Mouse (Mus musculus): ENCODE measurements at regions not wholly inside any gene's neighbourhood (a gene's known extent, or its start where the extent isn't known, plus 50 kb on each side); places are given as distances from the start of the nearest gene placed in this dataset.

DNA sequence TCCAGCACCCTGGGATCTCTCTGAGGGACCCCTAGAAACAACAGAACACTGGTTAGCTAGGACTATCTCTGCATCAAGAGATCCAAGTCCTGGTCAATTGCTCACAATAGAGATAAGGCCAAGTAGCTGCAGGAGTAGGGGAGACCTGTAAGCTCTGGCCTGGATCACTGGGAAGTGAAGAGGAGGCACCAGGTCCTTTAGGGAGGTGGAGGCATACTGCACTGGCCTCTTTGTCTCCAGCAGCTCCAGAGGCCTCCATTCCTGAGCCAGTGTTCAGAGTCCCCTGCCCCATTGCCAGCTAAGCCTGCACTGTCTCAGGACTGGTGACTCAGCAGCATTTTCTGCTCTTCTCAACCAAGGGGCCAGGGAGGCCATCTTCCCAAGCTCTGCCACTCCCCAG, 262.3 kb upstream of the Gm4791 start:
- peak; percentile 80 for DNase-seq (ENCODE audit: low spot score)

DNA sequence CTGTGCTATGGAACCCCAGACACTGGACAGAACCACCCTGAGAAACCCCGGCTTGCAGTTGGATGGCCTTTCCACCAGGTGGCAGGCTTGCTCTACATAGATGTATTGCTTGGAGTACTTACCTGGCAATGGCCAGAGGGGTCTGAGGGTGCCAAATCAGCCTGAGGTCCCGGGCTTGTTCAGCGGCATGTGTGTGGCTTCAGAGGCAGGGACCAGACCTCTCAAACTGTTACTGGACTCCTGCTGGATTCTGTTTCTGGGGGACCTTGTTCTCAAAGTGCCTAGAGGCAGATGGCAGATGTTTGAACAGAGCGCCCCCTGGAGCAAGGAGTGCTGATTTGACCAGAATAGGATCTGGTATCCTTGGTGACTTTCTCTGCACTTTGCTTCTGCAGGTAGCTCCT, 262.9 kb upstream of the Gm4791 start:
- DNase-seq (ENCODE audit: low spot score): peak; percentile 91

DNA sequence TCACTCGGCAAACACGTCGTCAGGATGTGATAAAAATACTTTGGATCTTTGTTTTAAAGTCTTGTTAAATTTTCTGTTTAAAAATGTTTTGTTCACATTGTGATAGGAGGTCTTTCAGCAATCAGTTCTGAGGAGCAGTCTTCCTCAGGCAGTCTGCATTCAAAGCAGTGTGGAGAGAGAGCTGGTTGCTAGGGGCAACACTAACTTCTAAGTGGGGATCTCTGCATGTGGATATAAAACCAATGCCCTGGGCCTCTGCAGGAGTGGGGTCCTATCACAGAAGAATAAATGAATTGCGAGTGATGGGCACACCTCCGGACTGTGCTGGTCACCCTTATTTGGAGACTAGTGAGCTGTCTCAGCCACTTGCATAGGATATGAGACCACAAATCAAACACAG, 270.1 kb upstream of the Gm4791 start:
- no peak for DNase-seq (ENCODE audit: low spot score)

DNA sequence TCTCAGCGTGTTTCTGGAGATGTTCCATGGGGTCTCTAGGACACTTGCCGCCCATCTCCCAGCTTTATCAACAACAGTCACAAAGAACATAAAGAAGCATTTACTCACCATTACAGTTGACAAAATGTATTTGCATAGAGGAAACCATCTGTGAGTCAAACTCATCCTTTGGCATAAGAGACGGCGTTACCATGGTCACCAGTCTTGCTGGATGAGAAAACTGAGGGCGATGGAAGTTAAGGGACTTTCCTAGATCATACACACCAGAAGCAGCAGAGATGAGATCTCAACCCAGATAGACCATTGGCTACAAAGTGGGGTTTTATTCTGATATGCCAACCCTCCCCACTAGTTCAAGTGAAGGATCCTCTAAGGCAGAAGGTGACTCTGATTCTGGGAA, 274.3 kb upstream of the Gm4791 start:
- no peak for DNase-seq (ENCODE audit: low spot score)

DNA sequence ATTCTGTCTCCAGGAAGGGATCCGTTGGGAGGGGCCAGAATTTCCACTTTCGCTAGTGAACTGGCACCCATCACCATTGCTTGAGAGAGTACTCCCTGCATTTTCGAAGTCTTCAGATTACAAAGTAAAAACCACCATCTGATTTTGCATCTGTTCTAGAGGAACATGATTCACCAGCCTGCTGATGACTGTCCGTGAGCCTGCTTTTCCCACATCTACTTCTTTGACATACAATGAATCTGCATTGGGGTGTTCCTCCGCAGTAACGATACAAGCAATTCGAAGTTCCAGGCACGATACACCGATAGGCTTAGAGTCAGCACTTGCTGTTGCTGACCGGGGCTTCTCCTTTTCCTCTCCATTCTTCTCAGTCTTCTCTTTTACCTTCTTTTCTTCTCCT, 285.1 kb upstream of the Gm4791 start:
- no peak for DNase-seq (ENCODE audit: low spot score)

DNA sequence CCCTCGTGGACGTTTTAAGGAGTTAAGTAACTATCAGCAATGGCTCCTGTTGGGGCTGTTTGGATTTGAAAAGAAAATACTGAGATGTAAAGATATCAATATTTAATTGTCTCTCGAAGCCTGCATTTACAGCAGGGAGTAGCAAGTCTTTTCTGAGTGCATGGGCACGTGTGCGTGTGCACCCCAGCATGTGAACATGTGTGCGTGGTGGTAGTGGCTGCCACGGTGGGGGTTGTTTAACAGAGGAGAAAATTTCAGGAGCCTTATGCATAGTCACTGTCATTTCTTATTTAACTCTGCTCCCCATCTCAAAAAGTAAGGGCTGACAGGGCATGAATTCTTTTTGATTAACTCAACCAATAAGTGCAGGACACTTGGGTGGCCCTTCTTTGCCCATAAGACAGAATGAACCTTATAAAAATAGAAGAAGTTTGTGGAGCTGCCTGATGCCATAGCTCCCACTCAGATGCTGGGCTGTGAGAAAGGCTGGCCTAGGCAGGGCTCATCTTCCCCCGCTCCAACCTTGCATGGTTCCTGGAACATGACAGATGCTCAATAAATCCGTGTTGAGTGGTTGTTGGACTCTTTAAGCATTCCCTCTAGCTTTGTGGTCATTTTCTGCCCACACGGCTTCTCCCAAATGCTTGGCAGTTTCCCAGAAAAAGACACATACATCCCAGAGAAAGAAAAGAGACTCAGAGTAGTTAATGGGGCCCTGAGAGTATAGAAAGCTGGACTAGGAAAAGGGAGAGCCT, 294.2 kb upstream of the Gm4791 start:
- DNase-seq (ENCODE audit: low spot score): no peak

DNA sequence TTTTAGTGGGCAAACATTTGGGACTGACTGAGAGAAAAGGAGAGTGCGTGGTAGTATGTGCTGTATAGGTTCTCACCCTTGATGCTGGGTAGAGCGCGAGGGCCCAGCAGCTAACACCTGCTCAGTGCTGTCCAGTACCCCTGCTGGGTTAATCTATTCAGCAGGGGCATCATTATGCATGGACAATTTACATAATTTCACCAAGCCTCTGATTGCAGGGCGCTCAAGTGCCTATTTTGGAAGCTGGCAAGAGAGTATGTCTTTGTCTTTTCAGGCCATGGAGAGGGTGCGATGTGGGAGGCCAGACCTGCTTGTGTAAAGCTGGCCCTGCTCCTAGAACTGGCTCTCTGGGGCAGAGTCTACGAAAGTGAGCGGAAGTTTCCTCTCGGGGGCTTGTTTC, 294.9 kb upstream of the Gm4791 start:
- no peak for DNase-seq (ENCODE audit: low spot score)

DNA sequence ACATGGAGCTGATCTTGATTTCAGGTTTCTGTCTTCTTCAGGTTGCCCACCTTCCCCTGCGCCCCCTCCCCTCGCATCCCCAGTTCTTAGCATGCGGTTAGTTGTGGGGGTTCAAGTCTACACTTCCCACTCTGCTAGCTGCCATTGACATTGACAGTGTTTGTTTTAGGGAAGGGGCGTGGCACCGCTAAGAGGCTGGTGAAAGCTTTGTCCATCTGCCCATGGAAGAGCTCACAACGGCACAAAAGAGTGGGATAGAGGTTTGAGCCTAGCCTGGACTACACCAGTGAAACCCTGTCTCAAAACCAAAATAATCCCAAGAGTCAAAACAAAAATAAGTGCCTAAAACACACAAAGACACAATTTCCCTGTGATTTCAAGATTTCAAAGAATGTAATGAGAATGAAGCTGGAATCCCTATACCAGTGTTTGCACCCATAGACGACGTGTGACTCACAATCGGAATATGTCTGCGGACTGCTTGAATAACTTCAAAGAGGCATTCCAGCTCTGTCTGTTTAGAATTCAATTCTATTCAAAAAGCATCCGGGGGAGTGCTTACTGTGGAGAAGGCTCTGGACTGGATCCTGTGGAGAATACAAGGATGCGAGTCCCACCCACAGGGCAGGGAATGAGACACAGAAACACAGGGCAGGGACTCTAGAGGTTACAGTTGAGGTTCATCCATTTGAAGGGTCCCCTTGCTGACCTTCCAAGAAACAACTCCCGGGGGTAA, 295.5 kb upstream of the Gm4791 start:
- no peak for DNase-seq (ENCODE audit: low spot score)

DNA sequence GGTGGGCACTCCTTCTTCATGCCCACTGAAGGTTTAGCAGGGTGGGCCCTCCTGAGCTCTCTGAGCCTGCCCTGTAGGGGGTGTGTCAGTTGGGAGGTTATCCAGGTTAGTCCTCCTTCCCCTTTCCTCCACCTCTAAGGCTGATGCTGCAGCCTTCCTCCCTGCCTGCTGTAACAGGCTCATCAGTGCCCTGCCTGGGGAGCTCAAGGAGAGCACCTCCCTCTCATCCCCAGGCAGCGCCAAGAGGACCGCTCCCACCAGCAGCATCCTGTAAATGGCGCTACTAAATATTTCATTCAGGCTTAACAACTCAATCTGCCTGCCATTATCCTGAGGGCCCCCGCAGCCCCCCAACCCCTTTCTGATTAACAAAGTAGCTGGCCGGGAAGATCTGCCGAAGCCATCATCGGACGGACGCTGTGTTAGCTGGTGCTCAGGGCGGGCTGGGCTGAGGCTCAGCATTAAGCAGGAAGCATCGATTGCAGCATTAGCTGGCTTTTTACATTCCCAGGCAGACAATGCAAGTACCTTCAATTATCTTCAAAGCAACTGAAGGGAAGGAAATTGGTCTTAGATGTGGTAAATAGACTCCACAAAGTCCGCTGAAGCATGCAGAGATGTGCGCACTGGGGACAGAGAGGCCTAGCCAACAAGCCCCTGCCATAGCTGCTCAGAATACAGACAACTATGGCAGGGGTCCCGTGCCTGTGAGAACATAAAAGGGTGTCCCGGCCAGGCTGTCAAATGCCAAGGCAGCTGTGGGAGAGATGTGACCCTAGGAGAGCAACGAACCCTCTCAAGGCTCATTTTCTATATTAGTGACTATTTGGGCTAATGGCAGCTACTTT, 296.3 kb upstream of the Gm4791 start:
- DNase-seq (ENCODE audit: low spot score): no peak

DNA sequence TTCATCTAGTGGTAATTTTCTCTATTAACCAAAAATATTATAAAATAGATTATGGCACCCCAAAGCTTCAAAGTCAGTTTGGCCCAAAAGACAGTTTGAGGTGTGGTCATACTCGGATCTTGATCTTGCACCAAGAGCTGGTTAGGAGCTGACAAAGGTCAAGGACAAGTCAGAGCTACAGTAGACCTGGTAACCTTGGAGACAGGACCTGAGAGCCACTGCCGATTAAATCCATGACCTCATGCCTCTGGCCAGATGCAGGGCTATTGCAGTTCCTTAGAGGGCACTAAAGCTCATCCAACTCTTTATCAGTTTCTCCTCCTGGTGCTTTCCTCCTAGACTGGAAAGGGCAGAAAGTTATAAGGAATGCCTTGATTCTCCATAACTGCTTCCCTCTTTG, 302.4 kb upstream of the Gm4791 start:
- DNase-seq (ENCODE audit: low spot score): no peak

DNA sequence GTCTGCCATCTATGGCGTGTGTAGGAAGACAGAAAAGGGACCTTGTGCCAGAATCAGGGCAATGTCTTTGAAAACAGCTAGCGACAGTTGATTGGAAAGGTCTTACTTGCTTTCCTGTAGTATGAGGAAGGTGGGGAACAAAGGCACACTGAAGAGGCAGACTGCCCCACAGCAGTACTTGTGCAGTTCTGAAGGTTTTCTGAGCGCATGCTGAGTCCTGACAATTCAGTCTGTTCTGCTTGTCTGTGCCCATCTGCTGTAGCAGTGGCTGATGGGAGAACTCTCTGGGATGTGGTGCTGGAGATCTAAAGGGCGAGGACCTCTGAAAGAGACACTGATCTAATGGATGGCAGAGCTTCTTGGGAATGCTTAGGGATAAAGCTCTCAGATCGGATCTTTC, 309.2 kb upstream of the Gm4791 start:
- DNase-seq (ENCODE audit: low spot score): no peak

DNA sequence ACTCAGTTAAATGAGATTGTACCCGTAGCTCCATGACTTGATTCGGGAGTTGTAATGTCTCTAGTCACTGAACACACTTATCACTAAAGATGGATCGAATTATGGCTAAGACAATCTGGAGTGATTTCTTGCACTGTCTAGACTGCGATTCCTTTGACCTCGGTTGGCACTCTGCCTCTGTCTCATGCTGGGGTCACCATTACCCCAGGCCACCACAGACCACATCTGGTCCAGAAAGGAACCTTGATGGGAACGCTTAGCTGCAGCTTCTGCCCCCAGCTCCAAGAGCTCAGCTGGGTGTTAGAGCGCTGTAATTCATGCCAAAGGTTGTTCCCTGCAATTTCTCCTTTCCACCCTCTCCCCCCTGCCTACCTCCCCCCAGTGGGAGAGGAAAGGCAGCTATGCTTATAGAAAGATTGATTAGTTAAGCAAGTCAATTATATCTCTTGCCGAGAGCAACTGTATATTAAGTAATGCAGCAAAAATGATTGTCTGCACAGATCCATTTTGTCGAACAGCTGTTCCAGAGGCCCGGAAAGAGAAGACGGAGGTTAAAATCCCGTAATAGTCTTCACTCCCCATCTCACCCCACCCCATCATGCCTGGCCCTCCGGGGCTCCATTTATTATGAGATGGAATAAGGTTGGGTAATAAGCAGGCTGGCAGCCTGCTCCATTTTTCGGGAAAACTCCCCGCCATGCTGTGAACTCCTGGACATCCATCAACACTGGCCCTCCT, 314.3 kb upstream of the Gm4791 start:
- no peak for DNase-seq (ENCODE audit: low spot score)

DNA sequence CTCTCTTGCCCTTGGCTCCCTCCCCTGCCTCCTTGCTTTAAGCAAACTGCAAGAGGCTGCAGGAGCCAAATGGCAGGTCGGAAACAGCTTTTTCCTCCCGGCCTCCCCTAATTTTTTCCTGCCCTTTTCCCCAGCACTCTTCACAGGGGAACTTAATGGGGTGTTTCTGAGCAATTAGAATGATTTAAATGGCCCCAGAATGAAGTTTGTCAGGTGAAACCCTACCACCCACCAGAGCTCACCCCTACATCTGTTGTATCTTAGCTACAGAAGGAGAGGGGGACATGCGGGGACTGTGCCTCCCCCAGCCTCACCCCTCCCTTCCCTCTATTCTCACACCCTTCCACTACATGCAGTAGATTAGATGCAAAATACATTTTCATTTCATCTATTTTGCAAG, 326.5 kb upstream of the Gm4791 start:
- DNase-seq (ENCODE audit: low spot score): no peak

DNA sequence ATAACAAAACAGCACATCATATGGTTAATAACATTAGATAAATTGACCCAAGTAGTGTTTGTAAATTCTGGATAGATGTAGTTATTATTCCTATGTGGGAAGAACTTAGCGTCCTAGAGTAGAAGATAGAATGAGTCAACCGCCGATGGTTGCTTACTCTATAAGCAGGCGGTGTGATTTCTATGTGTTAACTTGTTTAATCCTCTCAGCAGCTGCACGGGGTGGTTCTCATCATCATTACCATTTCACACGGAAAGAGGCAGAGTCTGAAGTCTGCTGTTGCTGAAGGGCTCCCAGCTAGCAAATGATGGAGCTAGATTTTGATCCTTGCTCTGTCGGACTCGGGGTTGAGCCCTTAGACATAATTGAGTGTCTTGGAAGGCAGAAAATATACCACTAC, 334.6 kb upstream of the 4931429L15Rik start:
- no peak for DNase-seq (ENCODE audit: low spot score)

DNA sequence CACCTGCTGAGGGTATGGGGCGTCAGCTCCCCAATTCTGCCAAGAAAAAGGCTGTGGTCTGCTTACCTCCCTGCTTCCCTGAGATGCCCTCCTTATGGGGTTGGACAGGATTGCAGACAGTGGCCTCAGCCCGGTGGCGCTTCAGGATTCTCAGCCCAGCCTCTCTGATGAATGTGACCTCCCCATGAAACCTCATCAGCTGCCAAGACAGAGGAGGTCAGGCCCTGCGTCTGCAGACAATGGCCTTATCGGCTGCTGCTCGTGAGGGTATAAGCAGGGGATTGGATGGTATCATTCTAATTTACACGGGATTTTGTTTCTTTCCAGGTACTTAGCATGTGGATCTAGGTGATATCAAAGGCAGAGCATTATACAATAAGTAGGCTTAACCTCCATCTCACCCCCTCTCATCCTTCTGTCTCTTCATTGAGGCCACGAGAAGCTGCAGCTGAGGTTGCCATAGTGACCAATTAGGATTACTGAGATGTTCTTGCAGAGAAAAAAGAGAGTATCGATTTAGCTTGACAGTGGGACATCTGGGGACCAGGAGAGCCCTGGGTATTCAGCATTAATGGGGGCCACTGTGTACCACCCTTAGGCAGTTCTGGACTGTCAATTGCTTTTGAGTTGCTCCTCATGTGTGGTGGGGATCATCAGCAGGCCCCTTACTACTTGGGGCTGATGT, 327.6 kb upstream of the 4931429L15Rik start:
- no peak for DNase-seq (ENCODE audit: low spot score)

DNA sequence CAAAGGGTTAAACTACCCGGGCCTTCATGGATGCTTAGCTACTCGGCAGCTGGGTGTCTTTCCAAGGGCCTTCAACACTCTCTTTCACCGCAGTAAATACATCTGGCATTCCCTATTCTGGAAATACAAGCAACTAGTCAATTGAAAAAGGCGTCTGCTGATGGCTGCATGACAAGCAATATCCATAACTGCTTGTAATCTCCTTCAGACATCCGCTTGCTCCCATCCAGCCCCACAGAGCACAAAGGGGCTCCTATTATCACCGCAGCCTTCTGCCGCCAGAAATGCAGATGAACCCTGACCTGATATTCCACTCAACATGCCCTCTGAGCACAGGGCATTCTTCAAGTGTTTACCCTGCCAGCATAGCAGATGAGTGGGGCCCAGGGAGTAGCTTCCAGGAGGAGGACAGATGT, 325.7 kb upstream of the 4931429L15Rik start:
- no peak for DNase-seq (ENCODE audit: low spot score)

DNA sequence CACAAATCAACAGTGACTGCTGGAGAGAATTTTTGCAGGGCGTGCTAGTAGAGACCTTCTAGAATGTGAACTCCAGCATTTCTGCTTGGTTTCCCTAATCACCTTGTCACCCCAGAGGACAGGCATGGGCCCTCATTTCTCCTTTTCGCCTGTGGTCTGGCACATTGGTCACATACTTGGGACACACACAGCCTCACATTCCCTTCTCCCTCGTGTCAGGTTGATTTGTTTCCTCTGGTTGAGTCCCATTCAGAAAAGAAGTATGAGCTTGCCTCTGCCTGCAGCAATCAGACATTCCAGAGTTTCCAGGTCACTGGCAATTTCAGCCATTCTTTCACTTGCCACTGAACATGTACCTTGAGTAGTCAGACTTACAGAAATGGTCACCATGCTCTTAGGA, 323.8 kb upstream of the 4931429L15Rik start:
- DNase-seq (ENCODE audit: low spot score): no peak

DNA sequence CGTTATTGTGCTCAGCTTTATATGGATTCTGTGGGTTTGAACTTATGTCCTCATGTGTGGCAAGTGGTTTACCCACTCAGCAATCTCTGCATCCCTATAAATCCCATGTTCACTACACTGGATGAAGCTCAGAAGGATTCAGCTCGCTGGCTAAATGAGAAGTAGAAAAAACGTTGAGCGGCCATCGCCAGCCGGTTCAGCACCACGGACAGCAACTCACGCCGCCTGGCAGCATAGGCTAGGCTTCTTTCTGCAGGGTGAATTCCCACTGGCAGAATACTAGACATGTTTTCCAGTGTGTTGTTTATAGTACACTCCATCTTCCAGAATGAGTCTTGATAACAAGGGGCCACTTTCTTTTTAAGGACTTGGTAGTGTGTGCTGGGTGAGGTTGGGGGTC, 322.9 kb upstream of the 4931429L15Rik start:
- DNase-seq (ENCODE audit: low spot score): no peak

DNA sequence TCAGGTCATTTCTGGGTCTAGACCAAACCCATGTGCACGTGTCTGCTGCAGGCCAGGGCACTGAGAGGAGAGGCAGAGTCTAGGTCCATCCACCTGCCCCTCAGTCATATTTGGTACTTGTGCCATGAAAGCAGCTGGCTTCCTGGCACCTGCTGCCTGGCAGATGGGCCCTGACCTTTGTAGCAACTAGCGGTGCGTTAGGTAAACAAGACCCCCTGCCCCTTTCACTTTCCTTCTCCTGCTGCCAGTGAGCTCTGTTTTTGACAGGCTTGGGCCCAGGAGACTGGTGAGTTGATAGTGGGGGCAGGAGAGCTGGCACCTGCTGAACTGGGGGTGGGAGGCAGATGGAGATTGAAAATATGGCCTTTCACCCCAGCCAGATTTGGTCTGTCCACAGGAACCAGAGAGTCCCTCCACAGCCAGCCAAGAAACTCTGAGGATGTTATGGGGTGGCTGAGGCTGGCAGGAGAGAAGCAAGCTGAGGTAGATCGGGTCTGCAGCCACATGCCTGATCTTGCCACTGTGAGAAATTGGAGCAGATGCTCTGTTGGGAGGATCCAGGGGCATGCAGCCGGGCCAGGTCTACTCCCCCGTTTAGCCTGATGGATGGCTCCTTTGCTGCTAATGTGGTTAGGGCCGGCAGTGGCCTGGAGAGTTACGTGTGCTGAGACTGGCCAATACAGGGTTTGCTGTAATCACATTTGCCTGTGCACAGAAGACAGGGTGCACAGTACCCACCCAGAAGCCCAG, 316.6 kb upstream of the 4931429L15Rik start:
- DNase-seq (ENCODE audit: low spot score): peak; percentile 73

DNA sequence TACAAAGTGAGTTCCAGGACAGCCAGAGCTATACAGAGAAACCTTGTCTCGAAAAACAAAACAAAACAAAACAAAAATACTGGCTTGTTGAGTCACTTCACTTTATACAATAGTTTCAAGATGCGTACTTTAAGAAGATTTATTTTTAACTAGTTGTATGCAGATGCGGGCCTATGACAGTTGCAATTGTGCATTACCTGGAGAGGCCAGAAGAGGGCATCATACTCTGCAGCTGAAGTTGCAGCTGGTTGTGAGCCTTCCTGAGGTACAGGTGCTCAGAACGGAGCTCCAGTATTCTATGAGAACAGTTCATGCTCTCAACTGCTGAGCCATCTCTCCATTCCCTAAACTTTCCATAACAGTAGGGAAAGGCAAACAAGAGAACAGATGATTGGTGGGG, 314.2 kb upstream of the 4931429L15Rik start:
- no peak for DNase-seq (ENCODE audit: low spot score)

DNA sequence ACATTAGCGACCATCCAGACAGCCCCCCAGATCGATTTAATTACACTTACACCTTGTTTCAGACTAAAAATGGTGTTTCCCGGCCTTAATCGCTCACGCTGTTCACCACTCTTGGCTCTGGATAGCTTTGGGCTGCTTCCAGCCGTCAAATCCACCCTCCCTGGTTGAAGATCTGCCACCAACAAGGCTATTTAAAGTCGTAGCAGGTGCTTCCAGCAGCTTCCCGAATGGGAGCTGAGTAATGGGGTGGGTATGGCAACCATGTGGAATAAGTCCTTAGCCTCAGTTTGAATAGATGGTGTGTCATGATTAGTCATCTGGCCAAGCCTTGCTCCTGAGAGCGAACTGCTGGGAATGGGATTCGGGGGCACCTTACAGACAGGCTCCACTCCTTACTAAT, 312.8 kb upstream of the 4931429L15Rik start:
- no peak for DNase-seq (ENCODE audit: low spot score)

Measured in MN1 (cell line).